Mouse (Mus musculus) stomach, embryonic 15.5 days (tissue): ENCODE results near the gene Srxn1. TPM values are rescaled to one million over a fixed set of nuclear protein-coding genes. Genes with fewer than 3 reads are reported as not detected.

Experiments
- ATAC-seq: fragments of 200-750 bp; cut with Nextera tagmentation; 2 replicates; pipeline ENCODE4 v1.8.0; 2017; ENCODE audit warnings: low read depth, moderate number of reproducible peaks, moderate TSS enrichment; ENCODE audit not compliant: insufficient read depth, low FRiP score
- H3K27ac ChIP-seq: fragments of 300-500 bp; sonication (generic); 2 replicates; pipeline ENCODE4 v1.5.1; 2015; ENCODE audit warnings: mild to moderate bottlenecking, inconsistent platforms
- H3K27me3 ChIP-seq: fragments of 300-500 bp; sonication (generic); replicated peaks from 2 replicates; pipeline ENCODE4 v1.6.1; 2015; ENCODE audit warnings: inconsistent platforms
- H3K36me3 ChIP-seq: fragments of 300-500 bp; sonication (generic); 2 replicates; pipeline ENCODE4 v1.6.1; 2015; ENCODE audit warnings: inconsistent platforms
- H3K4me1 ChIP-seq: fragments of 300-500 bp; sonication (generic); 2 replicates; pipeline ENCODE4 v1.6.1; 2015; ENCODE audit warnings: inconsistent platforms
- H3K4me2 ChIP-seq: fragments of 300-500 bp; sonication (generic); 2 replicates; pipeline ENCODE4 v1.6.1; 2015; ENCODE audit warnings: mild to moderate bottlenecking, inconsistent platforms
- H3K4me3 ChIP-seq: fragments of 300-500 bp; sonication (generic); replicated peaks from 2 replicates; pipeline ENCODE4 v1.5.1; 2015; ENCODE audit warnings: inconsistent platforms
- H3K9ac ChIP-seq: fragments of 300-500 bp; sonication (generic); 2 replicates; pipeline ENCODE4 v1.6.1; 2015; ENCODE audit warnings: inconsistent platforms
- H3K9me3 ChIP-seq: fragments of 300-500 bp; sonication (generic); 2 replicates; pipeline ENCODE4 v1.6.1; 2016; ENCODE audit warnings: inconsistent platforms
- WGBS: fragments of 180-500 bp; shearing (Covaris S2); methylation state at CpG from one replicate; pipeline ENCODE4 v1.1.7; 2015; 5-methylcytosine and 5-hydroxymethylcytosine counted together
- polyA plus RNA-seq: library from polyadenylated mRNA; unstranded; fragments of >200 nt; fragmentation: Nextera tagmentation; extraction: Ambion mirVana; gene quantifications from 2 replicates; pipeline ENCODE4 v1.2.1, GENCODE M21; 2015

Srxn1 gene
- polyA plus RNA-seq, 1 experiment from 2014 or later, result 12.2 TPM

- H3K9ac ChIP-seq, result no peak within 1 kb of the TSS
- H3K4me2 ChIP-seq, result peak within 1 kb of the TSS; percentile 64
- WGBS, result under 1% methylated on average over 23 of the region's 24 CpGs
- H3K9me3 ChIP-seq, result no peaks in the 10 kb centered on the region
- H3K4me3 ChIP-seq, result peak within 1 kb of the TSS; percentile 31
- no peak within 1 kb of the TSS for H3K27ac ChIP-seq
- H3K27me3 ChIP-seq, result peaks cover 60% of the 10 kb centered on the region
- no peaks in the 10 kb centered on the region for H3K36me3 ChIP-seq
- no peak for ATAC-seq
- peaks cover 13% of the 10 kb centered on the region for H3K4me1 ChIP-seq
Measured at GRCm38 (mm10) chr2:152080685-152081541, 24.4 kb upstream of the Srxn1 start, which contains the start of gene Scrt2. Scrt2 (plus strand) TSS chr2:152081529.

DNA sequence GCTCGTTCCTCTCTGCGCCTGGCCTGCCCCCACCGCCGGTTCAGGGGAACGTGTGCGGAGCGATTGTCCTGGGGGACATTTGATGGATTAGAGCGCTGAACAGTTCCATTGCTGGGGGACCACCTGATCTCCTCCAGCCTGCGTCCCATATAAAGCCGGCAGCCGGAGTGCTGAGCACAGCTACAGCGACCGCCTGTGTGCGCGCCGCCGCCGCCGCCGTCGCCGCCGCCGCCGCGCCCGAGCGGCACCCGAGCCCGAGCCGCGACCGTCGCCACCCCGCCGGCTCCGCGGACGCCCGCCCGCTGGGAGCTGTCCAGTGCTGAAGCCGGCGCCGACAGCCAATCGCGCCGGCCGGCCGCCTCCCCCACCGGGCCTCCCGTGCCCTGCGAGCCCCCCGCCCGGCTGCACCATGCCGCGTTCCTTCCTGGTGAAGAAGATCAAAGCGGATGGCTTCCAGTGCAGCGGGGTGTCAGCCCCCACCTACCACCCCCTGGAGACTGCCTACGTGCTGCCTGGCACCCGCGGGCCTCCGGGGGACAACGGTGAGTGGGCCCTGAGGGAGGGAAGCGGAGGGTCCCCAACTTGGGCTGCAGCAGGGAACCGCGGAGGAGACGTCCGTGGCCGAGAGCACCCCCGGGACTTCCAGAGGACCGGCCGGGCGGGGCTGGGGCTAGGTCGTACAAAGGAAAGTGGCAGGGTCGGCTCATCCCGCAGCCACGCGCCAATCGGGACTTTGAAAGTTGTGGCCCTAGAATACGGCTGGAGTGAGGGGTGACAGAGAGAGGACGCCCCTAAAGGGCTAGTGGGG is 23.5 kb upstream of the Srxn1 start:
- H3K9me3 ChIP-seq, result no peaks in the 10 kb centered on the region
- H3K27me3 ChIP-seq, result peaks cover 57% of the 10 kb centered on the region
- peak; percentile 85 for ATAC-seq
- peaks cover 13% of the 10 kb centered on the region for H3K4me1 ChIP-seq
- H3K4me2 ChIP-seq, result peak overlapping the region; percentile 64
- no peaks in the 10 kb centered on the region for H3K36me3 ChIP-seq
- peak overlapping the region; percentile 31 for H3K4me3 ChIP-seq
- no peak overlapping the region for H3K9ac ChIP-seq
- WGBS, result under 1% methylated on average over 79 of the region's 81 CpGs
- H3K27ac ChIP-seq, result no peak overlapping the region

GRCm38 (mm10) chr2:152082456-152083285 is 22.6 kb upstream of the Srxn1 start:
- WGBS, result 24% methylated on average over 7 of the region's 7 CpGs
- peak overlapping the region; percentile 31 for H3K4me3 ChIP-seq
- H3K4me2 ChIP-seq, result peak overlapping the region; percentile 64; the same call in 1 of the 2 replicates
- no peaks in the 10 kb centered on the region for H3K36me3 ChIP-seq
- peaks cover 13% of the 10 kb centered on the region for H3K4me1 ChIP-seq
- no peaks in the 10 kb centered on the region for H3K9me3 ChIP-seq
- no peak overlapping the region for H3K27ac ChIP-seq
- ATAC-seq, result no peak
- no peak overlapping the region for H3K9ac ChIP-seq
- peaks cover 57% of the 10 kb centered on the region for H3K27me3 ChIP-seq

DNA sequence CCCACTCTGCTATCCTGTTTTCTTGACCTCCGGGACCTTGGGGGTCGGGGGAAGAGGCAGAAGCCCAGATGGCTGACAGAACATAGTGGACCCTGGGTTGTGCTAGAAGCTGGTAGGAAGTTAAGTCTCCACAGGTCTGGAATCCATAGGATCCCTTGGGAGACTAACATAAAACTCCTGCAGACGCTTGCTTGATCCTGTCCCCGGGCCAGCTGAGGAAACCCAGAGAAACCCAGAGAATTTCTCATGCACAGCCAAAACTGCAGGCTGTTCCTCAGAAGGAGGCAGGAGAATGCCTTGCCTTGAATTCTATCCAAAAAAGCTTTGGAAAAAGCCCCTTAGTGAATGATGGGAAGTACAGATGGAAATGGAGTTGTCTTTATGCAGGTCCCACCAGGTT is 21.9 kb upstream of the Srxn1 start:
- H3K4me1 ChIP-seq, result peaks cover 13% of the 10 kb centered on the region
- peaks cover 57% of the 10 kb centered on the region for H3K27me3 ChIP-seq
- H3K27ac ChIP-seq, result no peak overlapping the region
- ATAC-seq, result no peak
- no peaks in the 10 kb centered on the region for H3K9me3 ChIP-seq
- WGBS, result 73% methylated on average over 4 of the region's 4 CpGs
- H3K4me2 ChIP-seq, result no peak overlapping the region
- H3K4me3 ChIP-seq, result no peak overlapping the region
- H3K9ac ChIP-seq, result no peak overlapping the region
- H3K36me3 ChIP-seq, result no peaks in the 10 kb centered on the region

- Histone ChIP-seq H3K9ac (no peak overlapping the region), H3K27ac (no peak overlapping the region), H3K4me2 (no peak overlapping the region), H3K27me3 (peaks cover 53% of the 10 kb centered on the region), H3K9me3 (no peaks in the 10 kb centered on the region), H3K36me3 (no peaks in the 10 kb centered on the region), H3K4me3 (no peak overlapping the region), H3K4me1 (peaks cover 13% of the 10 kb centered on the region)
- no peak for ATAC-seq
- WGBS, result 45% methylated on average over 6 of the region's 6 CpGs
Measured at GRCm38 (mm10) chr2:152084298-152084697, 21.0 kb upstream of the Srxn1 start.

GRCm38 (mm10) chr2:152085414-152085813 is 19.9 kb upstream of the Srxn1 start:
- Histone ChIP-seq H3K36me3 (no peaks in the 10 kb centered on the region), H3K4me1 (peaks cover 12% of the 10 kb centered on the region), H3K9ac (no peak overlapping the region), H3K27ac (no peak overlapping the region), H3K27me3 (peaks cover 50% of the 10 kb centered on the region), H3K4me2 (no peak overlapping the region), H3K4me3 (no peak overlapping the region), H3K9me3 (no peaks in the 10 kb centered on the region)
- 71% methylated on average over 6 of the region's 6 CpGs for WGBS
- no peak for ATAC-seq

GRCm38 (mm10) chr2:152086451-152086850 is 18.9 kb upstream of the Srxn1 start:
- H3K36me3 ChIP-seq, result no peaks in the 10 kb centered on the region
- H3K4me2 ChIP-seq, result no peak overlapping the region
- H3K4me1 ChIP-seq, result peaks cover 4% of the 10 kb centered on the region
- ATAC-seq, result no peak
- WGBS, result 74% methylated on average over 6 of the region's 6 CpGs
- H3K4me3 ChIP-seq, result no peak overlapping the region
- no peak overlapping the region for H3K27ac ChIP-seq
- H3K27me3 ChIP-seq, result peaks cover 52% of the 10 kb centered on the region
- H3K9ac ChIP-seq, result no peak overlapping the region
- H3K9me3 ChIP-seq, result no peaks in the 10 kb centered on the region

DNA sequence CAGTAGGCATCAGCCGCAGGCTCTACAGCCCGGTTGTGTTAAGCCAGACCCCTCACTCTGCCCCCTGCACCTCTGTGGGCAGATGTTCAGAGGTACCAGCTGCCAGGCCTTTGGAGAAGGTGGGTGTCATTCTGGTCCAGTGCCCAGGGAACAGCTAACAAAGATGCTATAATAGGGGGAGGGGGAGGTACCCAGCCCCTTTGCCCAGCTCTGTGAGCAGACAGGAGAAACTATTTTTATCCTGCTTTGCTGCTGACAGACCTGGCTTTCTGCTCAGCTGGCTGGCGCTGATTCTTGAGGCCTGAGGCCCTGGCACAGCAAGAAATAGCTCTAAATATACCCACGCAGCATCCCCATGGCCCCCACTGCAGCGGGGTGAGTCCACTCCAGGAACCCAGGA is 18.2 kb upstream of the Srxn1 start:
- Histone ChIP-seq H3K27ac (no peak overlapping the region), H3K27me3 (peaks cover 52% of the 10 kb centered on the region), H3K36me3 (no peaks in the 10 kb centered on the region), H3K4me2 (no peak overlapping the region), H3K4me3 (no peak overlapping the region), H3K9ac (no peak overlapping the region), H3K9me3 (no peaks in the 10 kb centered on the region), H3K4me1 (peaks cover under 1% of the 10 kb centered on the region)
- ATAC-seq, result no peak
- 81% methylated on average over 5 of the region's 5 CpGs for WGBS

GRCm38 (mm10) chr2:152089078-152089477 is 16.2 kb upstream of the Srxn1 start:
- H3K4me2 ChIP-seq, result no peak overlapping the region
- H3K4me3 ChIP-seq, result no peak overlapping the region
- H3K36me3 ChIP-seq, result no peaks in the 10 kb centered on the region
- peaks cover 52% of the 10 kb centered on the region for H3K27me3 ChIP-seq
- 5% methylated on average over 4 of the region's 4 CpGs for WGBS
- H3K27ac ChIP-seq, result no peak overlapping the region
- peaks cover 8% of the 10 kb centered on the region for H3K4me1 ChIP-seq
- no peaks in the 10 kb centered on the region for H3K9me3 ChIP-seq
- ATAC-seq, result no peak
- H3K9ac ChIP-seq, result no peak overlapping the region

DNA sequence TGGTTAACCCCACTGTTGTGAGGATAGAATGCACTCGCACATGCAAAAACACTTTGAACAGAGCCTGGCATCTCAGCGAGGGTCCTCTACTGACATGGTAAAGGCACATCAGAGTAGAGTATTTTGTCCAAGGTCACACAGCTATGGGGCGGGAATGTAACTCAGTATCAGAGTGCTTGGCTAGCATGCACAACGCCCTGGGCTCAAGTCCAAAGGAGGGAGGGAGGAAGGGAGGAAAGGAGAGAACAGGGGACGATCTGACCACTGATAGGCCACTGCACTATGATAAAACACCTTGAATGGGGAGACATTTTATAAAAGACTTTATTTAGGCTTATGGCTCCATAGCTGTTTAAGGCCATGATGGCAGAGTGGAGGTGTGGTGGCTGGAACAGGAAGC is 15.7 kb upstream of the Srxn1 start:
- H3K27ac ChIP-seq, result no peak overlapping the region
- no peak overlapping the region for H3K4me2 ChIP-seq
- H3K4me1 ChIP-seq, result peaks cover 8% of the 10 kb centered on the region
- no peaks in the 10 kb centered on the region for H3K36me3 ChIP-seq
- no peak overlapping the region for H3K9ac ChIP-seq
- whole genome bisulfite sequencing, result 70% methylated on average over 5 of the region's 5 CpGs
- H3K27me3 ChIP-seq, result peaks cover 52% of the 10 kb centered on the region
- no peaks in the 10 kb centered on the region for H3K9me3 ChIP-seq
- no peak overlapping the region for H3K4me3 ChIP-seq
- ATAC-seq, result no peak

GRCm38 (mm10) chr2:152090486-152090885 is 14.8 kb upstream of the Srxn1 start:
- H3K9me3 ChIP-seq, result no peaks in the 10 kb centered on the region
- no peak overlapping the region for H3K27ac ChIP-seq
- H3K4me1 ChIP-seq, result peaks cover 14% of the 10 kb centered on the region
- H3K36me3 ChIP-seq, result no peaks in the 10 kb centered on the region
- 78% methylated on average over 5 of the region's 5 CpGs for WGBS
- no peak for ATAC-seq
- no peak overlapping the region for H3K9ac ChIP-seq
- H3K4me2 ChIP-seq, result no peak overlapping the region
- H3K27me3 ChIP-seq, result peaks cover 56% of the 10 kb centered on the region
- H3K4me3 ChIP-seq, result no peak overlapping the region
